Mouse (Mus musculus): ENCODE results near the gene Ccdc89.

Ccdc89 gene

GRCm38 (mm10) chr7:90426020-90427001, at the start of gene Ccdc89:
Ccdc89 (plus strand) TSS chr7:90426577.
- in situ Hi-C loops (cut with MboI) = loop anchor here (25.0 kb wide), 1 partner anchor 439 kb away; the partner anchor contains the start of gene Eed

- in situ Hi-C loops (cut with MboI) = no loop called here
Observed at GRCm38 (mm10) chr7:90384411-90384810, 42.0 kb upstream of the Ccdc89 start.

- in situ Hi-C loops (cut with MboI) = no loop called here
Observed at GRCm38 (mm10) chr7:90386885-90387459, 39.4 kb upstream of the Ccdc89 start.

GRCm38 (mm10) chr7:90389765-90390164, 36.6 kb upstream of the Ccdc89 start:
- in situ Hi-C loops (cut with MboI) = no loop called here

- in situ Hi-C loops (cut with MboI) = no loop called here
Observed at GRCm38 (mm10) chr7:90395073-90395472, 31.3 kb upstream of the Ccdc89 start.

GRCm38 (mm10) chr7:90395928-90396327, 30.4 kb upstream of the Ccdc89 start:
- in situ Hi-C loops (cut with MboI) = no loop called here

GRCm38 (mm10) chr7:90409934-90410333, 16.4 kb upstream of the Ccdc89 start:
- in situ Hi-C loops (cut with MboI) = loop anchor here (25.0 kb wide), 1 partner anchor 123 kb away; no protein-coding TSS in a partner anchor

GRCm38 (mm10) chr7:90427006-90427405, 629 bp downstream of the Ccdc89 start:
- in situ Hi-C loops (cut with MboI) = loop anchor here (25.0 kb wide), 1 partner anchor 440 kb away; the partner anchor contains the start of gene Eed

- in situ Hi-C loops (cut with MboI) = loop anchor here (25.0 kb wide), 1 partner anchor 445 kb away; the partner anchor contains the start of gene Eed
Observed at GRCm38 (mm10) chr7:90432221-90432620, 5.8 kb downstream of the Ccdc89 start.

- in situ Hi-C loops (cut with MboI) = loop anchor here (25.0 kb wide), 1 partner anchor 453 kb away; the partner anchor contains the start of gene Eed
Observed at GRCm38 (mm10) chr7:90440044-90440443, 13.7 kb downstream of the Ccdc89 start.

GRCm38 (mm10) chr7:90442070-90442469, 15.7 kb downstream of the Ccdc89 start:
- in situ Hi-C loops (cut with MboI) = loop anchor here (25.0 kb wide), 1 partner anchor 455 kb away; the partner anchor contains the start of gene Eed

- in situ Hi-C loops (cut with MboI) = loop anchor here (25.0 kb wide), 1 partner anchor 455 kb away; the partner anchor contains the start of gene Eed
Observed at GRCm38 (mm10) chr7:90442518-90443080, 16.2 kb downstream of the Ccdc89 start, which contains the start of gene Crebzf. Crebzf (plus strand) TSS chr7:90442729.

- in situ Hi-C loops (cut with MboI) = loop anchor here (25.0 kb wide), 1 partner anchor 456 kb away; the partner anchor contains the start of gene Eed
Observed at GRCm38 (mm10) chr7:90443101-90444091, 17.0 kb downstream of the Ccdc89 start.

- in situ Hi-C loops (cut with MboI) = loop anchor here (25.0 kb wide), 1 partner anchor 457 kb away; the partner anchor contains the start of gene Eed
Observed at GRCm38 (mm10) chr7:90444206-90444605, 17.8 kb downstream of the Ccdc89 start.

GRCm38 (mm10) chr7:90456149-90456844, 29.9 kb downstream of the Ccdc89 start:
- in situ Hi-C loops (cut with MboI) = no loop called here

GRCm38 (mm10) chr7:90456845-90457468, 30.6 kb downstream of the Ccdc89 start, which contains the start of gene Tmem126a:
Tmem126a (minus strand) TSS chr7:90457229.
- in situ Hi-C loops (cut with MboI) = no loop called here

- in situ Hi-C loops (cut with MboI) = no loop called here
Observed at GRCm38 (mm10) chr7:90457517-90457916, 31.1 kb downstream of the Ccdc89 start.

- in situ Hi-C loops (cut with MboI) = no loop called here
Observed at GRCm38 (mm10) chr7:90460330-90460729, 34.0 kb downstream of the Ccdc89 start.

GRCm38 (mm10) chr7:90460930-90461329, 34.6 kb downstream of the Ccdc89 start:
- in situ Hi-C loops (cut with MboI) = no loop called here

All from mature B cell (primary cell).